Mouse (Mus musculus) liver (tissue): ENCODE results near the gene Thrap3.
A peak's percentile ranks its signal among the peaks of the same experiment; 100 is the strongest.
"Not testable (repeated sequence)": the region's sequence is repeated elsewhere in the genome, so short reads cannot be mapped to it uniquely, and the experiment has no call there.

Experiments
- DNase-seq: peaks from one replicate; pipeline ENCODE4 v3.0.0-alpha.2; 2020; ENCODE audit warnings: mixed read lengths

Gene Thrap3

DNA sequence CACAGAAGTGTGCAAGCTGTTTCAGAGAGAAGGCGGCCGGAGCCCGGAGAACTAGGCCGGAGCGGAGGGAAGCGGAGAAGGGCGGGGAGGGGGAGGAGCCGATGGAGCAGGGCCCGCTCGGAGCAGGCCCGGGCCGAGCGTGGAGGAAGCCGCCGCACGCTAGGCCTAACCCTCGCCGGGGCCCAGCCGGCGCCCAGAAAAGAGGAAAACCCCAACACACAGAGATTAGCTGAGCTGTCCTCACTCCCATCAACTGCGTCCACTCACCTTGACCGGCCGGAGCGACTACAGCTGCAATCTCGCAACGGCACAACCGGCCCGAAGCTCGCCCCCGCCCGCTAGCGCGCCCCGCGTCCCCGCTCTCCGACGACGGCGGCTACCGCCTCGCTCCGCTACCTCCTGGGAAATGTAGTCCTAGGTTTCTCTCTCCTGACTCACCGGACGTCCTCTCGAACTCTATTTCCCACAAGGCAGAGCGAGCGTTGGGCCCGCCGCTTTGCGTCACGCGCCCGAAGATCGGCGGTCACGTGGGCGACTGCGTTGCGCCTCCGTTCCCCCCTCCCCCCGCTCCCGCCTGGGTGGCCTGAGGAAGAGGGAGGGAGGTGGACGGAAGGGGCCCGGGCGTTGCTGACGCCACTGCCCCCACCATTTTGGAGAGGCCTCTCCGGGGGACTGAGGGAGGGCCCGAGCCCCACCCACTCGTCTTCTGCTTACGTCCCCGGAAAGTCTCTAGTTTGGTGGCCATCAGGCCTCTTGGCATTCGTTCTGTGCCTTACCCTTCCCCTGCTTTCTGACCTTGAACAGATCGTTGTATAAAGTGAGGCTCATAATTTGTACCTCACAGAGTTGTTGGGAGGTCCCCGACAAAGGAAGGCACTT, at the start of gene Thrap3:
TSS of gene Thrap3 (minus strand) at position 458 of the 879 bp plus-strand sequence.
- peak; percentile 99 for DNase-seq

DNA sequence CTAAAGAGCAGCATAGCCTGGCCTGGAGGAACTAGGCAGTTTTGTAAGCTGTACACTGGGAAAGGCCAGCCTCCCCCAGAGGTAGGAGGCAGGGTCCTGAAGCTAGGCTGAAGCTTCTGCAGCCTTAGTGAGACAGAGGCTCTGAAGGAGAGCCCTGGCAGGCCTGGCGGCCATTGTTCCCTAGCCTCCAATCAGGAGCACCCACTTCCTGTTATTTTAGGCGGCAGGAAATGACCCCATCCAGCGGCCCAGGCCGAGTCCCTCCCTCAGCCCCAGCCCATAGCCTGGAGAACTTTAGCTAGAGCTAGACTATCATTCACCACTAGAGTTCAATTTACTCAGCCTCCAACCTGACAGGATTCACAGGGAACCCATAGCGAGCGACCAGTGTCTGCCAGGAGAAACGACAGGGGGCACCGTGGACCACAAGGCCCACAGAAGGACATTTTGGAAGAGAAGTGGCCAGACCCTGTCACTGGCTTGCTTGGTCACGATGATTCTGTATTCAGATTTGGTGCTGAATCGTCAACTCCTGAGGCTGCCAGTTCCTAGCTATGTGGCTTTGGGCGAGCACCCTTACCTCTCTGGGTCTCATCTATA, 49.2 kb upstream of the Thrap3 start:
- DNase-seq, result peak; percentile 24

DNA sequence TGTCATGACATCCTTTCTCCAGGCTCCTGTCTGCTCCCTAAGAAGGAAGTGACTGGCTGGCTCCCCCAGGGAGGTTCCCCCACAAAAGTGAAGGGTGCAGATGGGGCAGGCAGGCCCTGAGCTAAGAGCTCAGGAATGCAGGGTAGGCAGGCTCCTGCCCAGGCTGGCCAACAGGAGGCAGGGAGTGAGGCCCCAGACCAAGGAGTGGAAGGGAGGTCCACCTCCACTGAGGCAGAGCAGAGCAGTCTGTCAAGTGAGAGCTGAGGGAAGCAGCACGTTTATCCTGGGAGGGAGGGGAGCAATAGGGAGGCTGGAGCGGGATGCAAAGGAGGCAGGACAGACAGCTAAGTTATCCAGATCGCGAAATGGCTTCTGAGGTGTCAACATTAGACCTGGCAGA, 48.1 kb upstream of the Thrap3 start:
- no peak for DNase-seq

DNA sequence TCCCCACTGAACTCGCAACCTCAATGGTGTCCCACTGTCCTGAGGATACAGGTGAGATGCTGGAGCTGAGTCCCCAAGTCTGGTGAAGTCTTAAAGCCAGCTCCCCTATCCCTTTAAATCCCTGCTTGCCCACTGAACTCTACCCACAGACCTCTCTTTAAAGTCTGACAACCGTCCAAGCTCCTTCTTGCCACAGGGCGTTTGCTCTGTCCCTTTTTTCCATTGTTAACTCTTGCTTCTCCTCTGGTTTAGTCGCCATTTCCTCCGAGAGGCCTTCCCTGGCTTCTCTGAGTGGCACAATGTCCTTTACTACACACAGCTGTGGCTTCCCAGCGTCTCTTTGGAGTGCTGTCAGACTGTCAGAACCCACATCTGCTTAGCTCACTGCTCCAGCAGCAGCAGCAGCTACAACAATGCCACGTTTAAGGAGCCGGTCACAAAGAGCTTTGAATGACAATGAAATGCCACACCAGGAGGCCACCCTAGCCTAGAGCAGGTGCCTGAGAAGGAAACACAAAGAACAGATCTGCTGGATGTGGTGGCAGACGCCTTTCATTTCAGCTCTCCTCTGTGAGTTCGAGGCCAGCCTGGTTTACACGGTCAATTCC, 45.8 kb upstream of the Thrap3 start:
- DNase-seq, result no peak

DNA sequence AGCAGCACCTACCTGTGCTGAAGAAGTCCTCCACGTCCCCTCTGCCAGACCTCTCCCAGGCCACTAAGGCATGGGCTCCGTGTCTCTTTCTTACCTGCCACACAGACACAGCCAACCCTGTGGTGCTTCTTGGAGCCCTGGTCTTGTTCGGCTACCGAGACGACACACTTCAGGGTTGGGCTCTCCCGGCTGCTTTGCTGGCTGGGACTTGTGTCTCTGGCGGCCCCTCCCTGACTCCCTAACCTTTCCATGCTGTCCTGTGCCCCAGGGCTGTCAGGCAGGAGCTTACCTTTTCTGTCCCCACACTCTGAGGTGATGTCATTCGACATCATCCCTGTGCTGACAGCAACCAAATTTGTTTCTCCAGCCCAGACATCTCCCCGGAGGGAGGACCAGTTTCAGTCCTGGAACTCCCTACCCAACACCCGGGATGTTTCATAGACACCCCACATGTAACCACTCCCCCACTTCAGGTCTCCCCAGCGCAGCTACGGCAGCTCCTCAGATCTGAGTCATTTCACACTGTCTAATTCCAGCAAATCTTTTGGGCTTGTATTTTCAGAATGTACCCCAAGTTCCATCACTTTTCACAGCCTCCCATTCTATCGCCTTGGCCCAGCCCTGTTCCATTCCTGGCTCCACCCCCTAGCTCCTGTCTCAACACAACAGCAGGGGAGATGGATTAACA, 43.8 kb upstream of the Thrap3 start:
- no peak for DNase-seq

DNA sequence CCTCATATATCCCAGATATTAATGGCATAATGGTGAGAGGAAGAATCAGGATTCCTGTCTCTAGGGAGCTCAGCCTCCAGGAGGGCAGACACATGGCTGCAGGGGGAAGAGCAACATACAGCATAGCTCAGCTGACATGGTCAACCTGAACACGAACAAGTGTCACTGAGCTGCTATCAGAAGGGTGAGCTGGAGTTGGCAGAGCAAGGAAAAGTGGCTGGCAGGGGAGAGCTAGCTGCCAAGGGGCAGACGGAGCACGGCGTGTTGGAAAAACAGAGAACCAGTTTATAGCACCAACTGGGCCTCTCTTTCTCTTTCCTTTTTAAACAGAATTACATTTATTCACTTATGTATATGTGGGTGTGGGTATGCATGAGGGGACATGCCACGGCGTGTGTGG, 40.0 kb upstream of the Thrap3 start:
- DNase-seq, result no peak

DNA sequence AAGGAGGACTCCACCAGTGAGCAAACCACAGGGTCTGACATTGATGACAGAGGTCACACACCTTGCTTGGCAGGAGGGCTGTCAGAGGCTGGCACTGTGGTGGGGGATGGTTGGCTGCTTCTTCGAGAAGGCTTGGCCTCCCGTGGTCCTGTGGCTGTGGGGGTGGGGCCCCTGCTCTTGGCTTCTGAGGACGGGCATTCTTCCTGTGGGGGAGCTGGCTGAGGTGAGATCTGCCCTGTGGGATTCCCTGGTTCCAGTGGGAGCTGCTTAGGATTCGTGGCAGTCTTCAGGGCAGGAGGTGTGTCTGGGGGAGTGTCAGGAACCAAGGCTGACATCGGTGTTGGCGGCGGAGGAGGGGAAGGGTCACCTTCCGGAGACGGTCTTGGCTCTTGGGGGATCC, 39.4 kb upstream of the Thrap3 start:
- no peak for DNase-seq

DNA sequence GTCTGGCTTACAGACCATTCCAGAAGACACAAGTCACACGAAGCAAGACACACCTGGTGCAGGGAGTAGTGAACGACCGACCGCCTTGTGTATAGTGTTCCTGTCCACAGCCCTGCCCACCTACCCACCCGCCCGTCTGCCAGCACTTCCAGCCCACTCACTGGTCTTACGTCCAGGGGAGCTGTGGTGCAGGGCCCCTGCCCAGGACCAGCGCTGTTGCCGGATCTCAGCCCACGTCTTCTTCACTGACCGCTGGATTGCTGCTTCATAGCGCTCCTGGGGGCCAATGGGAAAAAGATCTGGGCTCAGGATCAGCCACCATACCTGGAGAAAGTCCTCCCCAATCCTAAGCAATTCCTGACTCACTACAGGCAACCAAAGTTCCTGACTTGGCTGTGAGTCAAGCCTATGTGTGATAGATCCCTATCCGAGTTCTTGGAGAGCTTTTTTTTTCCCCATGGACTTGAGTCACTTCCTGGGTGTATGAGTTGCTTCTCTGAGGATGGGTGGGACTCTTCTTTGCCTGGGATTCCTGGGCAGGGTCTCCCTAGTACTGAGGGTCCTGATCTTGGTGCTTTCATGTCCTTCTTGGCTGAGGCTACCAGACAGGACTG, 37.4 kb upstream of the Thrap3 start:
- DNase-seq, result no peak

DNA sequence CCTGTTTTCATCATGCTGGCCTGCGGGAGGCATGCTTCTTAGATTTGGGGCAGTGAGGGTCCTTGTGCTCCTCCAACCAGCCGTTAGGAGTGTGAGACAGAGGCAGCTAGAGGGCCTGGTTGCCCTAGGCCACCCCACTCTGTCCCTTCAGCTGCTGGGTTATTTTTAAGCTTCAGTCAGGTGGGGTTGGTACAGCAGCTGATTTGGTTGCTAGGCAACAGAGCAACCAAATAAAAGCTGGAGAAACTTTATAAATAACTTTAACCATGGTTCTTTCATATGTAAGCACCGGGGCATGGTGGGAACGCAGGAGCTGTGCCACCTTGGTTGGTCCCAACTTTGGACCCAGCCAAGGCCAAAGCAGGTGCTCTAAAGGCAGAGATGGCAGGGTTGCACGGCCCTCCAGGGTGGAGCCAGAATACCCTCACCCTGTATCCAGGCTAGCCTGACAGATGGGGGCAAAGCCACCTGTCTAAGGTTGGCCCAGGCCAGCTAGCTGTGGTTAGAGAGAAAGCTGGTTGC, 35.2 kb upstream of the Thrap3 start:
- no peak for DNase-seq

DNA sequence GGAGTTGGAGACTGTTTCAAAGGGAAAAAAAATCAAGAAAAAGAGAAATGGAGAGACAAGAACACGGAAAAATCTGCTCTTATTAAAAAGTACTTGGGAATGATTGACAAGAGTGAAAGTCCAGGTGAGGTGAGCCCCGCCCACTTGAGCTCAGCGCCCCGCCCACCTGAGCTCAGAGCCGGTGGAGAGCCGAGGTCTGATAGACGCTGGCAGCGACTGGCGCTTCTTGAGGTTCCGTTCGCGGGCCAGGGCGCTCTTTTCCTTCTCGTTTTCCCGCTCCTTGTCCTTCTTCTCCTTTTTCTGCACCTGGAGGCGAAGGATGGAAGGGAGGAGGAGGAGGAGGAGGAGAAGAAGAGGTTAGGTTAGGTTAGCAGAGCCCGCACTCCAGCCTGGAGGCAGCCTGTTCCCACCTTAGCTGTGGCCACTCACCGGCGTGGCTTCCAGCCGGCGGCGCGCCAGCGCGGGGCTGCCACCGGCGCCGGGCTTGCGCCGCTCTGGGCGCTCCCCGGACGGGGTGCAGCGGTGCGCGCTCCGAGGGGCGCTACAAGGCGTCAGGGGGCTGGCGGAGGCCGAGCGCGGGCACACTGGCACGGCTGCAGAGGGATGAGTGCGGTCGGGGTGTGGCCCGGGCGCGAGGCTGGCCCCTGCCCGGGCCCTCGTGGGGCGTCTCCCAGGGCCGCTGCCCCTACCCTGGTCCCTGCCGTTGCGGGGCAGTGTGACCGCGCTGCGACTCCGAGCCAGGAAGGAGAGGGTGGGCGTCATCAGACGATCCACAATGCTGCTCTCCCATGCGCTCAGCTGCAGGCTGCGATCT, 34.1 kb upstream of the Thrap3 start:
- DNase-seq, result peak; percentile 40

DNA sequence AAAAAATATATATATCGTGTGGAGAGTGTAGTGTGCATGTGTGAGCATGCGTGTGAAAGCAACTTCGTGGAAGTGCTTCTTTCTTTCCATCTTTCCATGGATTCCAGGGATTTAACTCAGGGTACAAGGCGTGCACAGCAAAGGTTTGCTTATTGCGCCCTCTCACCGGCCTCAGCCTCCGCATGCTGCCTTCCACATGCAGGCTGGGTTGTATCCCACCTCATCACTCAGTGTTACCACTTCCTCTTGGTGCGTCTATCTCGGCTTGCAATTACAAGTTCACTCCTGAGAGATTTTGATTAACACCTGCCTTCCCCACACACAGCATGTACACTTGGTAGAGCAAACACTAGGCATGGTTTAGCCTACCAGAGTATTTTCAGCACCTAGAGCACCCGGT, 32.6 kb upstream of the Thrap3 start:
- no peak for DNase-seq

DNA sequence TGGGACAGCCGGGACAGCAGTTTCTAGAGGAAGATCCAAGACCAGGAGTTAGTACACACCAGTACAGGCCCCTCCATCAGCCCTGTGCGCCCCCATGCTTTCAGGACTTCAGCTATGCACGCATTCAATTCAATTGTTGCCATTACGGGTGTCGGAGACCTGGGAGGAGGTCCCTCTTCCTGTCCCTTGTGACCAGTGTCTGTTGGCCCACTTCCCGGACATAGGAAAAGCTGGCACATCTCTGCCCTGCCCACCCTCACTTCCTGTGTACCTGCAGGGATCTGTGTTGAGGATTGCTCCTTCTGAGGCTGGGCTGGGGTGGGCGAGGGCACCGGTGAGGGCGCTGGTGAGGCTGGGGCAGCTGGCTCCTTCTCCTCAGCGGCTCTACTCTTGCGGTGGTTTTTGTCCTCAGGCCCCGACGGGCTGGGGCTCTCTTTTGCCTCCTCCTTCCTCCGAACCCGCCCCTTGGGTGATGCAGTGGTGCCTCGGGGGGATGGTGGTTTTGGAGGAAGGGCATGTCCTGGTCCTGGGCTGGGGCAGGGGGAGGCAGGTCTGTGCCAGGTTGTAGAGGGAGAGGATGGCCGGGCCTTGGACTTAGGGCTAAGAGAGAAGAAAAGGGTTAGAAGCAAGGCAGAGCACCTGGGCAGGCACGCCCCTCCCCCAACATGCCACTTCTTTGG, 32.1 kb upstream of the Thrap3 start:
- DNase-seq, result no peak

DNA sequence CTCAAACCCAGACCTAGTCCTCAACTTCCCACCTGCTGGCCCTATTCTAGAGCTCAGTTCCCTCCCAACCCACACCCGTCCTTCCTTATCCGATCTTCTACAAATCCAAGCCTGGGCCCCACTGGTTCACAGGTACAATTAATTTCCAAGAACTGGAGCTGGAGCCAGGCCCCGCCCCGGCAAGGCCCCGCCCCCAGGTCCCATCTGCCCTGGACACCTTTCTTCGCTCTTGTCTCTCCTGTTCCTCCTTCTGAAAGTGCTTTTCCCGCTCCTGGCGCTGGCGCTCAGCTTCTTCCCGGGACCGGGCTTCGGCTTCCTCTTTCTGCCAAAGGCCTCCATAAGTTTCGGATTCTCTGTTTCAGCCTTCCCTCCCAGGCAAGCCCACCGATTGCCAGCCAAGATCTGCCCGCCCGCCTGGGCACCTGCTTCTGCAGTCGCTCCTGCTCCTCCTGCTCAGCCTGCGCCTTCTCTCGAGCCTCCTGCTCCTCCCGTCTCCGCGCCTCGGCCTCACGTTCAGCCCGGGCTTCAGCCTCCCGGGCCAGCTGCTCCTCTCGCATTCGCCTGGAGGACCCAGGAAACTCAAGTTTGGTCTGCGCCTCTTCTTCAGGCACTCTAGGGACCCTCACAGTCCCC, 31.2 kb upstream of the Thrap3 start:
- no peak for DNase-seq

DNA sequence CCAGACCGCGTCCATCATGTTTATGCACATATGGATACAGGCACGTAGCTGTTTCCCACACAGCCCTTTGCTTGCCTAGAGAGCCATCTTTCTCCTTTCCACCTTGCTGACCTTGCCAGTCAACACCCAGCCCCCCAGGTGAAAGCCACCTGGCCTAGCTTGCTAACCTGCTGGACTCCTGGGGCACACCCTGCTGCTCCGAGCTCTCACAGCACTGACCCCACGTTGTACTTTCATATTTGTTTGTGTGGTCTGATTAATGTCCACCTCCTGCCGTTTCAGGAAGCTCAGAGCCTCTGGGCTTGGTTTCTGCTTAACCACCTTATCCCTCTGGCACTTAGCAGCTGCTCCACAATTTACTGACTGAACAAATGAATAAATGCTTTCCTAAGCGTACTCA, 27.3 kb upstream of the Thrap3 start:
- no peak for DNase-seq

DNA sequence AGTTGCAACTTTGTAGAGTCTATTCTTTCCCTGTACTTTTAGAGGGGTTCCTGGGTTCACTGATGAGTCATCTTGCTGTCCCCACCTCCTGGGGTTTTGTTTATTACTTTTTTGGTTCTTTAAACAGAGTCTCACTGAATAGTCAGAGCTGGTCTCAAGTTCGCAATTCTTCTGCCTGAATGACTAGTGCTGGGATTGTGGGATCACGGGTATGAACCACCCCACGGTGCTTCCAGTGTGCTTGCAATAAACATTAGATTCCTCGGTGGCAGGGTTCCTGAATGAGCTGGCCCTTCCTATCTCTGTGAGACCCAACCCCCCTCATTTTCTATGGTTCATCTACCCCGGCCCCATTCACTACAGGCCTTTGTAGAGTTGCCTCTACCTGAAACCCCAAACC, 25.6 kb upstream of the Thrap3 start:
- no peak for DNase-seq

DNA sequence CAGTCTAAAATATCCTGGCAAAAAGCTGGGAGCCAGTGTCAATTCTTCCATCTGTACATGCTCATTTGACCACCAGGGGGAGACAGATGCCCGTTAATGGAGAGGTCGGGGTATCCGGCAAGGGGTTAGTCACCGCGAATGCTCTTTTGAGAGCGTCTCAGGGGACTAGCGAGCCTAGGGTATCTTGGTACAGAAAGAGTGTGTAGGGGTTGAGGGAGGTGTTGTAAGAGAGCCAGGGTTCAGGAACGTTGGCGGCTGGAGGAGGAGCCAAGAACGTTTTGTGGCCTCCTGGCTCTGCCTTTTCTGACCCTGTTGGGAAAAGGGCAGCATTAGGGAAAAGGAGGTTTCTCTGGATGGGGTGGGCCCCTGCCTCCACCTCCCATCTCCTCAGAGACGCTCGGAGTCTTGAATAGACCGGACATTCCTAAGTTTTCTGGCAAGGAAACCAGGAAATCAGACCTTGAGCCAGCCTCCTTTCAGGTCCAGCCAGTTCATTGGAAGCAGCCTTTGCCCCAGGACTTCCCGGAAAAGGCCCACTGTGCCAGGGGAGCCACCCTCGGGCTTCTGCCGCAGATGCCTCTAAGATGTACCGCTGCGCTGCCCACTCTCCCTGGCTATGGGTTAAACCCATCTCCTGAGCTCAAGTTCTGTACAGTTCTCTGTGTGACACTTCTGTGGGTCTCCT, 24.7 kb upstream of the Thrap3 start:
- DNase-seq, result peak; percentile 84

DNA sequence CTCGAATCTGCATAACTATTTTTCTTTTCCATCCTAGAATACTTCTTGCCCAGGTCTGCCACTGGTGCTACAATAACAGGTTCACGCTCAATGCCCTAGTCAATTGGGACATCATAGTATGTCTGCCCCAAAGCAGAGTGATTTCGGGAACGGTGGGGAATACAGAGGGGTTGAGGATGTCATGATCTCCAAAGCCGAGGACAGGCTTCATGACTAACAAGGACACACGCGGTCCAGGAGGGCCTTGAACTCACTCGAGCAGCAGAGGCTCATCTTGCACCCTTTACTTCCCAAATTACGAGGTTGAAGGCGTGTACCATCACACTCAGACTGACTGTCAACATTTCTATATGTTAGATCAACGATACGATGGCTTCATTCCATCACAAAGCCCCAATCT, 24.1 kb upstream of the Thrap3 start:
- DNase-seq, result no peak

DNA sequence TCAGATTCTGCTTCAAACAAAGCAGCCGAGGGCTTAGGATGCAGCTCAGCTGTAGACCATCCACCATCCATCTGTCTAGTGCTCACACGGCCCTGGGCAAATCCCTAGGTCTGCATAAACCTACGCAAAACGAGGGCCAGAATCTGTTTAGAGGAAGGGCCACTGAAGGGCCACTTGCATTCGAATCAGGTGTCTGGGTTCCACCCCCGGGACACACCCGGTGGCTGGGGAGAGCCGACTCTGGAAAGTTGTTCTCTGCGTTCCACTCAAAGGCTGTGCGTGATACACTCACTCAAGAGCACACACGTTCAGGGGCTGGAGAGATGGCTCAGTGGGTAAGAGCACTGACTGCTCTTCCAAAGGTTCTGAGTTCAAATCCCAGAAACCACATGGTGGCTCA, 20.1 kb upstream of the Thrap3 start:
- no peak for DNase-seq

DNA sequence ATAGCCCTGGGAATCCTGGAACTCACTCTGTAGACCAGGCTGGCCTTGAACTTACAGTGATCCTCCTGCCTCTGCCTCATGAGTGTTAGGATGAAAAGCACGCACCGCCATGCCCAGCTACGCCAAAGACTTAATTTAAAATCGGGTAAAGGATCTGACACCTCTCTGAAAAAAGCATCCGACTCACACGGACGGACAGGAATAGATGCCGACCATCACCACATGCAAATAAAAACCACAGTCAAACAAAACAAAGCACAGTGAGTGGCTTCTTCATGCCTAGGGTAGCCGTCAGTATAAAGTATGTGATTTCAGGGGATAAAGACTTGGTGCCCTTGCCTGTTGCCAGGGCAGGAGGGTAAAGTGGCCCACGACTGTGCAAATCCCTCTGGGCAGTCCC, 17.5 kb upstream of the Thrap3 start:
- DNase-seq, result no peak

DNA sequence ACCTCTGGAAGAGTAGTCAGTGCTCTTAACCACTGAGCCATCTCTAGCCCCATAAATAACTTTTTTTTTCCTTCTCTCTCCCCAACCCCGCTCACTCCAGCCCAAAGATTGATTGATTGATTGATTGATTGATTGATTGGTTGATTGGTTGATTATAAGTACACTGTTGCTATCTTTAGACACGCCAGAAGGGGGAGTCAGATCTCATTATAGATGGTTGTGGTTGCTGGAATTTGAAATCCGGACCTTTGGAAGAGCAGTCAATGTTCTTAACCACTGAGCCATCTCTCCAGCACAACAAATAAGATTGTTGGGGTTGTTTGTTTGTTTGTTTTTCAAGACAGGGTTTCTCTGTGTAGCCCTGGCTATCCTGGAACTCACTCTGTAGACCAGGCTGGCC, 17.0 kb upstream of the Thrap3 start:
- DNase-seq, result not testable (repeated sequence)
